Mouse (Mus musculus): ENCODE results near the gene Hipk3. TPM values are rescaled to one million over a fixed set of nuclear protein-coding genes. Genes with fewer than 3 reads are reported as not detected.

The Hipk3 gene
- polyA plus RNA-seq, 1 experiment from 2014 or later, result 6.3 TPM

- Histone ChIP-seq H3K27me3 (ENCODE audit: insufficient read depth, low read length) (no peaks in the 10 kb centered on the region), H3K27ac (ENCODE audit: low read depth) (peak overlapping the region; percentile 100), H3K9me3 (ENCODE audit: low read length) (no peaks in the 10 kb centered on the region), H3K4me2 (ENCODE audit: low read depth, low read length) (peak overlapping the region; percentile 78), H3K36me3 (replicated peaks; ENCODE audit: insufficient read depth, low read length) (no peaks in the 10 kb centered on the region), H3K4me1 (ENCODE audit: insufficient read depth) (peaks cover 17% of the 10 kb centered on the region; the same call in 1 of the 2 replicates), H3K4me3 (ENCODE audit: low read depth, low read length) (peak overlapping the region; percentile 96), H3K9ac (replicated peaks) (peak overlapping the region; percentile 100)
- no peak for TF ChIP-seq EP300 (IDR thresholded peaks at IDR 0.05; ENCODE audit: low read depth)
- TF ChIP-seq CTCF (IDR thresholded peaks at IDR 0.05; ENCODE audit: low read depth), result peak; percentile 46
- under 1% methylated on average over 93 of the region's 99 CpGs for WGBS (ENCODE audit: insufficient replicate concordance)
- ATAC-seq, result peak; percentile 75
- DNase-seq, result peak; percentile 87
Observed at GRCm38 (mm10) chr2:104493021-104493950, 960 bp downstream of the Hipk3 start.

- no peak overlapping the region for H3K9ac ChIP-seq (replicated peaks)
- no peak for TF ChIP-seq CTCF (IDR thresholded peaks at IDR 0.05; ENCODE audit: low read depth)
- TF ChIP-seq EP300 (IDR thresholded peaks at IDR 0.05; ENCODE audit: low read depth), result no peak
- H3K4me2 ChIP-seq (ENCODE audit: low read depth, low read length), result peak overlapping the region; percentile 53
- 27% methylated on average over 2 of the region's 2 CpGs for WGBS (ENCODE audit: insufficient replicate concordance)
- no peaks in the 10 kb centered on the region for H3K27me3 ChIP-seq (ENCODE audit: insufficient read depth, low read length)
- H3K9me3 ChIP-seq (ENCODE audit: low read length), result no peaks in the 10 kb centered on the region
- H3K4me1 ChIP-seq (ENCODE audit: insufficient read depth), result peaks cover 17% of the 10 kb centered on the region; the same call in 1 of the 2 replicates
- peak overlapping the region; percentile 3; the same call in 1 of the 2 replicates for H3K4me3 ChIP-seq (ENCODE audit: low read depth, low read length)
- H3K27ac ChIP-seq (ENCODE audit: low read depth), result no peak overlapping the region
- ATAC-seq (no peak), DNase-seq (no peak)
- no peaks in the 10 kb centered on the region for H3K36me3 ChIP-seq (replicated peaks; ENCODE audit: insufficient read depth, low read length)
Observed at GRCm38 (mm10) chr2:104491221-104491795, 2.9 kb downstream of the Hipk3 start.

- Histone ChIP-seq H3K36me3 (replicated peaks; ENCODE audit: insufficient read depth, low read length) (no peaks in the 10 kb centered on the region), H3K9me3 (ENCODE audit: low read length) (no peaks in the 10 kb centered on the region), H3K4me1 (ENCODE audit: insufficient read depth) (peaks cover 15% of the 10 kb centered on the region; the same call in 1 of the 2 replicates), H3K4me2 (ENCODE audit: low read depth, low read length) (no peak overlapping the region), H3K4me3 (ENCODE audit: low read depth, low read length) (no peak overlapping the region), H3K27me3 (ENCODE audit: insufficient read depth, low read length) (no peaks in the 10 kb centered on the region), H3K9ac (replicated peaks) (no peak overlapping the region), H3K27ac (ENCODE audit: low read depth) (no peak overlapping the region; the same call in 1 of the 2 replicates)
- ATAC-seq (no peak), DNase-seq (no peak)
- WGBS (ENCODE audit: insufficient replicate concordance), result 56% methylated on average over 2 of the region's 2 CpGs
- no peak for TF ChIP-seq CTCF (IDR thresholded peaks at IDR 0.05; ENCODE audit: low read depth)
- no peak for TF ChIP-seq EP300 (IDR thresholded peaks at IDR 0.05; ENCODE audit: low read depth)
Observed at GRCm38 (mm10) chr2:104490761-104491160, 3.5 kb downstream of the Hipk3 start.

DNA sequence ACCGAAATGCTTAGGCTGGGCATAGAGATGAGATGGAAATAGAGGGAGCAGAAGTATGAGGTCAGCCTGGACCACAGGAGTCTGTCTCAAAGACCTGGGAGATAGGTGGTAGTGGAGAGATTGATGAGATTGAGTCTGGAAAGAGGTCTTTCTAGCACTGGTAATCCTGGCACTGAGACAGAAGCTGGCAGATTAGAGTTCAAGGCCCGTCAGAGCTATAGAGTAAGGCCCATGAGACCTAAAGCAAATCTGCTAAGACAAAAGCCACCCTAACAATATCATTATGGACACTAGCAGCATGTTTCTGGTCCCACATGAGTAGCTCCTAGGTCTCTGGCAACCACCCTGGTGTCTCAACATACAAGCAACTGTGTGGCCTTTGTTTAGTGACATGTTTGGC, 4.4 kb downstream of the Hipk3 start:
- no peak for DNase-seq
- no peak overlapping the region for H3K27ac ChIP-seq (ENCODE audit: low read depth)
- no peak for ATAC-seq
- peaks cover 7% of the 10 kb centered on the region; the same call in 1 of the 2 replicates for H3K4me1 ChIP-seq (ENCODE audit: insufficient read depth)
- no peaks in the 10 kb centered on the region for H3K27me3 ChIP-seq (ENCODE audit: insufficient read depth, low read length)
- no peak for TF ChIP-seq EP300 (IDR thresholded peaks at IDR 0.05; ENCODE audit: low read depth)
- no peak for TF ChIP-seq CTCF (IDR thresholded peaks at IDR 0.05; ENCODE audit: low read depth)
- H3K4me2 ChIP-seq (ENCODE audit: low read depth, low read length), result no peak overlapping the region
- 86% methylated on average over 2 of the region's 2 CpGs for WGBS (ENCODE audit: insufficient replicate concordance)
- no peaks in the 10 kb centered on the region for H3K36me3 ChIP-seq (replicated peaks; ENCODE audit: insufficient read depth, low read length)
- H3K4me3 ChIP-seq (ENCODE audit: low read depth, low read length), result no peak overlapping the region
- H3K9me3 ChIP-seq (ENCODE audit: low read length), result no peaks in the 10 kb centered on the region
- no peak overlapping the region for H3K9ac ChIP-seq (replicated peaks)

- Histone ChIP-seq H3K27ac (ENCODE audit: low read depth) (no peak overlapping the region), H3K9me3 (ENCODE audit: low read length) (no peaks in the 10 kb centered on the region), H3K4me3 (ENCODE audit: low read depth, low read length) (no peak overlapping the region), H3K9ac (replicated peaks) (no peak overlapping the region), H3K27me3 (ENCODE audit: insufficient read depth, low read length) (no peaks in the 10 kb centered on the region), H3K4me2 (ENCODE audit: low read depth, low read length) (no peak overlapping the region), H3K4me1 (ENCODE audit: insufficient read depth) (peaks cover 8% of the 10 kb centered on the region; the same call in 1 of the 2 replicates), H3K36me3 (replicated peaks; ENCODE audit: insufficient read depth, low read length) (no peaks in the 10 kb centered on the region)
- TF ChIP-seq CTCF (IDR thresholded peaks at IDR 0.05; ENCODE audit: low read depth), result no peak
- TF ChIP-seq EP300 (IDR thresholded peaks at IDR 0.05; ENCODE audit: low read depth), result no peak
- no peak for DNase-seq
- 63% methylated on average over 5 of the region's 5 CpGs for WGBS (ENCODE audit: insufficient replicate concordance)
- ATAC-seq, result 0 out of 2 replicates have a peak, but pooled peaks have one; percentile 43
Observed at GRCm38 (mm10) chr2:104484438-104484837, 9.8 kb downstream of the Hipk3 start.

DNA sequence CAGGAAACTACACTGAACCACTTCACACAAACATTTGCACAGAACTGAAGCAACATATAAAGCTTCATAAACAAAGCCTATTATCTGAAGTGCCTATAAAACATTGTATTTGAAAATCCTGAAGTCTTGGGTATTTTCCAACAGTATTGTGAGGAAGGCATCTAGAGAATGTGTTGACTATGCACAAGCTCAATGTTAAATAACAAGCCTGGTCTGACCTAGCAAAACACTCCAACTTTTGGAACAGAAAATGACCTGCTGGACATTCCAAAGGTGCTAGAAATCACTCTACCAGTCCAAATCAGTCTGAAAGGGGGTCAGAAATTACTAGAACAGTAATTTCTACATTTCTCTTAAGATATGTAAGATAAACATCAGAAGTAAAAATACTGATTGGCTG, 12.1 kb downstream of the Hipk3 start:
- DNase-seq, result no peak
- TF ChIP-seq EP300 (IDR thresholded peaks at IDR 0.05; ENCODE audit: low read depth), result no peak
- H3K27me3 ChIP-seq (ENCODE audit: insufficient read depth, low read length), result no peaks in the 10 kb centered on the region
- H3K4me2 ChIP-seq (ENCODE audit: low read depth, low read length), result no peak overlapping the region; the same call in 1 of the 2 replicates
- no peak for ATAC-seq
- H3K9me3 ChIP-seq (ENCODE audit: low read length), result no peaks in the 10 kb centered on the region
- H3K4me3 ChIP-seq (ENCODE audit: low read depth, low read length), result no peak overlapping the region
- no peak overlapping the region for H3K9ac ChIP-seq (replicated peaks)
- no peaks in the 10 kb centered on the region for H3K36me3 ChIP-seq (replicated peaks; ENCODE audit: insufficient read depth, low read length)
- no peak overlapping the region for H3K27ac ChIP-seq (ENCODE audit: low read depth)
- peaks cover 10% of the 10 kb centered on the region; the same call in 1 of the 2 replicates for H3K4me1 ChIP-seq (ENCODE audit: insufficient read depth)
